Mouse (Mus musculus) liver, embryonic 14.5 days (tissue): ENCODE measurements around the gene Cbx8. TPM values are rescaled to one million over a fixed set of nuclear protein-coding genes. Genes with fewer than 3 reads are reported as not detected.

Experiments
- ATAC-seq: fragments of 200-750 bp; cut with Nextera tagmentation; 2 replicates; pipeline ENCODE4 v1.8.0; 2017; ENCODE audit warnings: moderate number of reproducible peaks, mild to moderate bottlenecking, moderate library complexity; ENCODE audit not compliant: insufficient read depth
- DNase-seq, 3 experiments: peaks; one replicate each; pipeline ENCODE4 v3.0.0-alpha.2; 2012 to 2013; ENCODE audit warnings: low read depth in 3 of 3, low spot score in 3 of 3
- H3K27ac ChIP-seq: fragments of 300-500 bp; sonication (generic); 2 replicates; pipeline ENCODE4 v1.5.1; 2014; ENCODE audit warnings: moderate library complexity, mild to moderate bottlenecking, control low read depth, inconsistent platforms
- H3K27me3 ChIP-seq: fragments of 300-500 bp; sonication (generic); 2 replicates; pipeline ENCODE4 v1.6.1; 2014; ENCODE audit warnings: mild to moderate bottlenecking, low read length, moderate library complexity; ENCODE audit not compliant: control insufficient read depth, insufficient read depth
- H3K36me3 ChIP-seq: fragments of 300-500 bp; sonication (generic); replicated peaks from 2 replicates; pipeline ENCODE4 v1.6.1; 2014; ENCODE audit warnings: low read depth; ENCODE audit not compliant: control insufficient read depth, insufficient read depth
- H3K4me1 ChIP-seq, 2 experiments: fragments of 200-500 bp in 1 of 2; fragments of 300-500 bp in 1 of 2; sonication (generic) in 1 of 2; replicated peaks; 2 replicates each; pipeline ENCODE4 v1.6.1; 2012 to 2014; ENCODE audit warnings: antibody characterized with exemption in 1 of 2, inconsistent platforms in 1 of 2, low read length in 1 of 2; ENCODE audit not compliant: control insufficient read depth in 2 of 2, insufficient read depth in 2 of 2
- H3K4me2 ChIP-seq: fragments of 300-500 bp; sonication (generic); 2 replicates; pipeline ENCODE4 v1.6.1; 2014; ENCODE audit warnings: low read depth, mild to moderate bottlenecking, control low read depth, moderate library complexity
- H3K4me3 ChIP-seq, 2 experiments: fragments of 200-500 bp in 1 of 2; fragments of 300-500 bp in 1 of 2; sonication (generic) in 1 of 2; 2 replicates each; pipeline ENCODE4 v1.5.1; 2012 to 2014; ENCODE audit warnings: low read depth in 2 of 2, low read length in 2 of 2, mild to moderate bottlenecking in 2 of 2, control low read depth in 1 of 2, inconsistent platforms in 1 of 2, moderate library complexity in 1 of 2; ENCODE audit not compliant: insufficient read depth in 1 of 2
- H3K9ac ChIP-seq: fragments of 300-500 bp; sonication (generic); replicated peaks from 2 replicates; pipeline ENCODE4 v1.6.1; 2014; ENCODE audit warnings: mild to moderate bottlenecking, control low read depth, moderate library complexity
- H3K9me3 ChIP-seq: fragments of 300-500 bp; sonication (generic); 2 replicates; pipeline ENCODE4 v1.6.1; 2016; ENCODE audit warnings: low read length, mixed read lengths; ENCODE audit not compliant: control insufficient read depth
- CTCF ChIP-seq: IDR thresholded peaks from 2 replicates; pipeline ENCODE4 v1.5.1; 2016; ENCODE audit warnings: antibody characterized with exemption, low read depth, control low read depth
- EP300 ChIP-seq: IDR thresholded peaks from 2 replicates; pipeline ENCODE4 v1.6.1; 2016; ENCODE audit warnings: antibody characterized with exemption, low read depth
- WGBS: fragments of 180-500 bp; shearing (Covaris S2); extraction: QIAGEN DNeasy Blood & Tissue Kit; methylation state at CpG from one replicate; pipeline ENCODE4 v1.1.7; 2014; ENCODE audit not compliant: insufficient replicate concordance; 5-methylcytosine and 5-hydroxymethylcytosine counted together
- polyA plus RNA-seq, 2 experiments: library from polyadenylated mRNA; depleted of rRNA in 1 of 2; stranded (reverse) in 1 of 2; unstranded in 1 of 2; fragments of >200 nt; fragmentation: Nextera tagmentation in 1 of 2; extraction: Ambion mirVana in 1 of 2; gene quantifications; 2 replicates each; pipeline versions ENCODE4 v1.2.1 to v1.2.3; 2012 to 2014

Cbx8 gene
- polyA plus RNA-seq, 2 experiments, result 0.95 to 1.6 TPM

DNA sequence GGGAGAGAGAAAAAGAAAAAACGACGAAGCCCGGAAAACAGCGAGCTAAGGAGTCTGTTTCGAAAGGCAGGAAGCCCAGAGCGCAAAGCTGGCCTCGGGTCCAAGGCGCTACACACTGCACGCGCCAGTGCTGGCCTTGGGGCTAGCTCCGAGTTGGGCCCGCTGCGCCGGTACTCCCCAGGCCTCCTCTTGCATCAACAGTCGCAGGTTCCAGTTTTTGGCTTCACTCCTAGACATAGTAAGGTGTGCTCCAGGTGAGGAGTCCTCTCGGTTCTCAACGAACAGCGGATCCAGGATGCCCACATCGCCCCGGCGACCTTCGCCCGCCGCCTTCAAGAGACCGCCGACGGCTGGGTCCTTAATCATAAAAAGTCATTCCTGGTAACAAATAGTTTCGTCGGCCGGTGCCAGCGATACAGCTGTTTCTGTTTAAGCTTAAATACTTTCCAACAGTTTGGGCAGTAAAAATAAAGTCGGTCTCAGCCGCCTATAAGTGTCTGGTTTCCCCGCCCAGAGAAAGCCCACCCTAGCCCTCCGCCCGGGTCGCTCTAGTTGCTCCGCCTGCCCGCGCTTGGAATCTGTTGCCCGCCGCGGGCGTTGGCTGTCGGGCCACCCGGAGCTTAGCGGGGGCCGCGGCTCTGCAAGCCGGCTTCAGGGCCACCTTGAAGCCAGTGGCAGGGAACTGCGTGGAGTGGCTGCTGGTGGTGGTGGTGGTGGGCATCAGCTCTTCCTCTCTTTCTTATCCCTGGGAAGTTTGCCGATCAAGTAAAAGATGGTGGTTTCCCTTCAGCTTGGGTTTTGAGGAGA is 1.9 kb upstream of the Cbx8 start:
- 2% methylated on average over 52 of the region's 52 CpGs for WGBS
- Histone ChIP-seq H3K9me3 (no peaks in the 10 kb centered on the region), H3K27ac (no peak overlapping the region), H3K4me1 (peaks cover 4 to 10% of the 10 kb centered on the region in 2 experiments; a peak in 3 of 4 replicates), H3K27me3 (peaks cover 94% of the 10 kb centered on the region), H3K9ac (no peak overlapping the region), H3K36me3 (peaks cover 3% of the 10 kb centered on the region; the same call in 1 of the 2 replicates), H3K4me2 (no peak overlapping the region), H3K4me3 (no peak overlapping the region)
- ATAC-seq, result no peak
- TF ChIP-seq CTCF (no peak), EP300 (no peak)
- DNase-seq, result no peak

DNA sequence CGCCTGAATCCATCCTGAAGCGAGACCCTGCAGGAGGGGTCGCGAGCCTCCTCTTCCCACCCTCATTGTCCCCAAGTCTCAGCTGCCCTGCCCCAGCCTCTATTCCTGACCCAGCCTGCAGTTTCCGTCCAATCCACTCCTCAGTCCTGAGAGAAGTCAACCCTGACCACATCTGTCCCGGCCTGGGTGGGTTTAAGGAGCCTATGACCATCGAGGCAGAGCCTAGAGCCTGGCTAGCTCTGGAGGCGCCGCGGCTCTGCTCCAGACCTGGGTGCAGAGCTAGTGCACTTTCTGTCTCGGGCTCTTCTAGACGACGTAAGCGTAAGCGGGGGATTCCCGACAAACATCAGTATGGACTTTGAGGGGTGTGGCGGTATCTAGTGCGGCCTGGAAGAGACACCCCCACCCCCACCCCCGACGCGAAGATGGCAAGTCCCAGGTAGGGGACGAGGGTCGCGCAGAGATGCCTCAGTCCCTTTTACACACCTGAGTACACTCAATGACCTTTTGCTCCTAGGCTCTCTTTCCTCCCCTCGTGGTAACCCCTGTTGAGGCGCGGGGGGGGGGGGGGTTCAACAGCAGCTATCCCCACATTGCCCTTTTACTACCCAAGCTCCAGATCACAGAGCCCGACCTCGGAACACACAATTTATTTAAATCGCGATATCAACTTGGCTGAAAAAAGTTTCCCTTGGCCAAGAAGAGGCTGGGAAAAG is 1.1 kb upstream of the Cbx8 start:
- DNase-seq (no peak), ATAC-seq (no peak)
- H3K4me2 ChIP-seq, result peak overlapping the region; percentile 82
- H3K4me3 ChIP-seq, result peak overlapping the region in 1 of 2 experiments; percentile 63; a peak in 3 of 4 replicates
- no peaks in the 10 kb centered on the region for H3K9me3 ChIP-seq
- peaks cover 3% of the 10 kb centered on the region; the same call in 1 of the 2 replicates for H3K36me3 ChIP-seq
- TF ChIP-seq CTCF, result no peak
- peaks cover 94% of the 10 kb centered on the region for H3K27me3 ChIP-seq
- no peak overlapping the region for H3K9ac ChIP-seq
- peaks cover 3 to 8% of the 10 kb centered on the region in 2 experiments; a peak in 3 of 4 replicates for H3K4me1 ChIP-seq
- 2% methylated on average over 31 of the region's 31 CpGs for WGBS
- no peak overlapping the region for H3K27ac ChIP-seq

DNA sequence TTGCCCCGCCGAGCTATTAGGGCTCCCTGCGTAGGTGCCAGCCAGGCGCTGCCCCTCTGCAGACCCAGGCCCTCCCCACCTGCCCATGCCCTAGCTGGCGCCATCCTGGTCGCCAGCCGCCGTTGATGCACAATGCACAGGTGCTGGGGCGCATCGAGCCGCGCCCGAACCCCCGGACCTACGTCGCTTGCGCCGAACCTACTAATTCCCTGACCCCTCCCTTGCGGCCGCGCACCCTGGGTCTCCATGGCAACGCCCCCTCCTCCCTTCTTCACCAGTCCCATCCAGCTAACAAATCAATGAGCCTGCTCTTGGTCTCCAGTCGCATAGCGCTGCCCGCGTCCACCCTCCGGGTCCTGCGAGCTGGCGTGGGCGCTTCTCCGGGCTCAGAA is 552 bp upstream of the Cbx8 start:
- peak; percentile 40 for ATAC-seq
- Histone ChIP-seq H3K27ac (no peak overlapping the region), H3K36me3 (peaks cover 3% of the 10 kb centered on the region; the same call in 1 of the 2 replicates), H3K4me2 (peak overlapping the region; percentile 82), H3K4me1 (peaks cover 0 to 8% of the 10 kb centered on the region in 2 experiments; a peak in 2 of 4 replicates), H3K9ac (no peak overlapping the region), H3K27me3 (peaks cover 94% of the 10 kb centered on the region), H3K9me3 (no peaks in the 10 kb centered on the region), H3K4me3 (peak overlapping the region; percentile 49 to 63)
- WGBS, result under 1% methylated on average over 31 of the region's 31 CpGs
- TF ChIP-seq CTCF (no peak), EP300 (no peak)
- DNase-seq, result no peak

DNA sequence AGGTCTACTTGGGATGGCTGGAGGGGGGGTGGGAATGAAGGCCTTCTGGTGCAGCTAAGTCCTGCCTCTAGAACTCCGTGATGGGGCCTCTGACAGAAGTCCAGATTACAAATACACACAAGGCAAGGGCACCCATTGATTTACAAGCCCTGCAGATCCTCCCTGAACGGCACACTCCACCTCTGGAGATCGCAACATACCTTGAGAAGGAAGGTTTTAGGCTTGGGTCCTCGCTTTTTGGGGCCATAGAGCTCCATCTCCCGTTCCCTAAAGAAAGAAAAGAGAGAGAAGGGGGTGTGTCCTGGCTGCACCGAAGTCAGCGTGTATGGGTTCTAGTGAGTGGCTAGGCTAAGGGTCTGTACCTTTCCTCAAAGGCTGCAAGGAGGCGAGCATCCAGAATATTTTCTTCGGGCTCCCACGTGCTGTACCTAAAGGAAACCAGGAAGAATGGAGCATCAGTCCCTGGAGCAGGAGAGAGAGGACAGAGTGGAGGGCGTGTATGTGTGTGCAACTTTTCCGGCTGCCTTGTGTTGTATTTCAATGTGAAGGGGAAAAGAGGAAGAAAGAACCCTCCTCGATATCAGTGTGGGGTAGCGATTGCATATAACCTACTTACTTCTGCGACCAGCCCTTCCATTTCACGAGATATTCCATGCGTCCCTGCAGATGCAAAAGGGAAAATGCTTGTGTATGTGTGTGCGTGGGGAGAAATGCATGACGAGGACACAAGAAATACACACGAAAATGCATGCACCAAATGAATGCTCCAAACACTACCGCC is 847 bp downstream of the Cbx8 start:
- H3K9ac ChIP-seq, result peak overlapping the region; percentile 58
- WGBS, result 9% methylated on average over 21 of the region's 21 CpGs
- peak overlapping the region; percentile 63 to 72 for H3K4me3 ChIP-seq
- ATAC-seq, result no peak
- no peak for DNase-seq
- no peak for TF ChIP-seq CTCF
- no peak for TF ChIP-seq EP300
- peaks cover 94% of the 10 kb centered on the region for H3K27me3 ChIP-seq
- H3K4me2 ChIP-seq, result peak overlapping the region; percentile 82
- H3K36me3 ChIP-seq, result peaks cover 3% of the 10 kb centered on the region; the same call in 1 of the 2 replicates
- no peak overlapping the region for H3K27ac ChIP-seq
- no peaks in the 10 kb centered on the region for H3K9me3 ChIP-seq
- H3K4me1 ChIP-seq, result peaks cover 0 to 8% of the 10 kb centered on the region in 2 experiments; a peak in 2 of 4 replicates
